In genomic region chr2:103705826-103706225, GRCm38 (mm10) we compare ENCODE assay signal across 13 mouse cellular contexts. TPM values are rescaled to one million over a fixed set of nuclear protein-coding genes. Genes with fewer than 3 reads are reported as not detected.
DNase-seq lines count a peak whose midpoint lies in the region; ATAC-seq and TF ChIP-seq lines count a peak whose summit lies in the region.
"Had no signal": no experiment of that assay in that cellular context is flagged by ENCODE, and none has a peak within 500 bp of the region (broad histone marks: within the 10 kb centered on the region; RNA-seq: fewer than 3 reads in every experiment).

No protein-coding gene starts in this region.

- H3K9me3 ChIP-seq in forebrain, embryonic 16.5 days (ENCODE audit: control insufficient read depth, low read length), result no peaks in the 10 kb centered on the region
- H3K9me3 ChIP-seq in forebrain, postnatal 0 days (ENCODE audit: low read length), result no peaks in the 10 kb centered on the region
- no peaks in the 10 kb centered on the region for H3K9me3 ChIP-seq in hindbrain, embryonic 13.5 days
- no peaks in the 10 kb centered on the region for H3K9me3 ChIP-seq in hindbrain, embryonic 11.5 days (ENCODE audit: control insufficient read depth, low read length)
- H3K9me3 ChIP-seq in hindbrain, postnatal 0 days (ENCODE audit: low read length), result no peaks in the 10 kb centered on the region
- H3K9me3 ChIP-seq: G1E; liver, embryonic 15.5 days; midbrain, embryonic 12.5 days had no signal

- TF ChIP-seq CTCF in forebrain, postnatal 0 days (IDR thresholded peaks at IDR 0.05; ENCODE audit: low read depth), result no peak
- TF ChIP-seq CTCF in hindbrain, postnatal 0 days (IDR thresholded peaks at IDR 0.05; ENCODE audit: low read depth), result no peak

- WGBS in forebrain, embryonic 16.5 days, result 75% methylated on average over 4 of the region's 4 CpGs
- WGBS in forebrain, postnatal 0 days, result 77% methylated on average over 4 of the region's 4 CpGs
- WGBS in hindbrain, embryonic 13.5 days, result 81% methylated on average over 4 of the region's 4 CpGs
- 86% methylated on average over 4 of the region's 4 CpGs for WGBS in hindbrain, embryonic 11.5 days
- WGBS in hindbrain, postnatal 0 days, result 66% methylated on average over 4 of the region's 4 CpGs

- no peak overlapping the region for H3K27ac ChIP-seq in forebrain, embryonic 16.5 days (ENCODE audit: low read length)
- no peak overlapping the region for H3K27ac ChIP-seq in forebrain, postnatal 0 days (ENCODE audit: low read depth, low read length)
- 0 out of 2 replicates have a peak overlapping the region, but pooled peaks have one; percentile 12 for H3K27ac ChIP-seq in hindbrain, embryonic 13.5 days
- no peak overlapping the region for H3K27ac ChIP-seq in hindbrain, embryonic 11.5 days (ENCODE audit: low read depth, low read length)
- H3K27ac ChIP-seq in hindbrain, postnatal 0 days, result no peak overlapping the region
- H3K27ac ChIP-seq: liver, embryonic 15.5 days; midbrain, embryonic 12.5 days had no signal

- DNase-seq in forebrain, postnatal 0 days, result no peak
- no peak for DNase-seq in hindbrain, embryonic 11.5 days (ENCODE audit: low spot score)
- no peak for DNase-seq in hindbrain, postnatal 0 days (ENCODE audit: low spot score)
- DNase-seq in adrenal gland, adult 8-10 months, result no peak
- DNase-seq in left cerebral cortex, adult 11 months (ENCODE audit: low spot score), result no peak
- DNase-seq: spleen, adult 18-20 months; thymus, postnatal 14 days had no signal

- ATAC-seq in forebrain, embryonic 16.5 days, result 0 out of 2 replicates have a peak, but pooled peaks have one; percentile 4
- no peak for ATAC-seq in forebrain, postnatal 0 days
- no peak for ATAC-seq in hindbrain, embryonic 13.5 days (ENCODE audit: low FRiP score)
- no peak for ATAC-seq in hindbrain, embryonic 11.5 days (ENCODE audit: low FRiP score)
- ATAC-seq in common myeloid progenitor, adult 5-6 weeks (replicated peaks; ENCODE audit: low read depth, poor library complexity, severe bottlenecking), result peak; percentile 10; the same call in 1 of the 2 replicates
- peak; percentile 13; the same call in 1 of the 2 replicates for ATAC-seq in hindbrain, postnatal 0 days

- no peak overlapping the region for H3K4me2 ChIP-seq in forebrain, embryonic 16.5 days (ENCODE audit: low read length)
- H3K4me2 ChIP-seq in forebrain, postnatal 0 days (ENCODE audit: low read depth), result no peak overlapping the region
- no peak overlapping the region for H3K4me2 ChIP-seq in hindbrain, embryonic 13.5 days
- no peak overlapping the region for H3K4me2 ChIP-seq in hindbrain, embryonic 11.5 days (replicated peaks; ENCODE audit: low read depth, low read length)
- H3K4me2 ChIP-seq in hindbrain, postnatal 0 days (ENCODE audit: low read depth, low read length), result no peak overlapping the region
- H3K4me2 ChIP-seq: liver, embryonic 15.5 days; midbrain, embryonic 12.5 days had no signal

- H3K9ac ChIP-seq in forebrain, embryonic 16.5 days (replicated peaks; ENCODE audit: low read depth, low read length), result no peak overlapping the region
- H3K9ac ChIP-seq in forebrain, postnatal 0 days, result no peak overlapping the region
- H3K9ac ChIP-seq in hindbrain, embryonic 13.5 days, result no peak overlapping the region; the same call in 1 of the 2 replicates
- H3K9ac ChIP-seq in hindbrain, embryonic 11.5 days (ENCODE audit: low read depth, low read length), result no peak overlapping the region
- H3K9ac ChIP-seq in hindbrain, postnatal 0 days (replicated peaks; ENCODE audit: low read length), result no peak overlapping the region
- H3K9ac ChIP-seq: liver, embryonic 15.5 days; midbrain, embryonic 12.5 days had no signal

- no peaks in the 10 kb centered on the region for H3K36me3 ChIP-seq in forebrain, embryonic 16.5 days (ENCODE audit: control insufficient read depth, insufficient read depth)
- 0 out of 2 replicates have a peak, but pooled peaks cover 4% of the 10 kb centered on the region for H3K36me3 ChIP-seq in forebrain, postnatal 0 days (ENCODE audit: insufficient read depth)
- H3K36me3 ChIP-seq in hindbrain, embryonic 13.5 days, result peaks cover 48% of the 10 kb centered on the region
- H3K36me3 ChIP-seq in hindbrain, embryonic 11.5 days (ENCODE audit: control insufficient read depth, insufficient read depth, low read length), result peaks cover 2% of the 10 kb centered on the region; the same call in 1 of the 2 replicates
- H3K36me3 ChIP-seq in hindbrain, postnatal 0 days (ENCODE audit: insufficient read depth, low read length), result no peaks in the 10 kb centered on the region; the same call in 1 of the 2 replicates
- H3K36me3 ChIP-seq: G1E had no signal

- H3K4me3 ChIP-seq in forebrain, embryonic 16.5 days (replicated peaks; ENCODE audit: low read length), result no peak overlapping the region
- no peak overlapping the region for H3K4me3 ChIP-seq in forebrain, postnatal 0 days (ENCODE audit: low read depth, low read length)
- no peak overlapping the region for H3K4me3 ChIP-seq in hindbrain, embryonic 13.5 days
- no peak overlapping the region for H3K4me3 ChIP-seq in hindbrain, embryonic 11.5 days (ENCODE audit: low read depth, low read length)
- H3K4me3 ChIP-seq in hindbrain, postnatal 0 days (ENCODE audit: low read length), result no peak overlapping the region
- H3K4me3 ChIP-seq: liver, embryonic 15.5 days; midbrain, embryonic 12.5 days had no signal

- no peaks in the 10 kb centered on the region for H3K27me3 ChIP-seq in forebrain, embryonic 16.5 days (replicated peaks; ENCODE audit: control insufficient read depth, insufficient read depth, low read length)
- no peaks in the 10 kb centered on the region for H3K27me3 ChIP-seq in forebrain, postnatal 0 days (ENCODE audit: insufficient read depth, low read length)
- H3K27me3 ChIP-seq in hindbrain, embryonic 13.5 days, result no peaks in the 10 kb centered on the region
- H3K27me3 ChIP-seq in hindbrain, embryonic 11.5 days (ENCODE audit: control insufficient read depth, insufficient read depth, low read length), result no peaks in the 10 kb centered on the region
- H3K27me3 ChIP-seq in hindbrain, postnatal 0 days (ENCODE audit: insufficient read depth, low read length), result no peaks in the 10 kb centered on the region
- H3K27me3 ChIP-seq: liver, embryonic 15.5 days; midbrain, embryonic 12.5 days had no signal

- H3K4me1 ChIP-seq in forebrain, embryonic 16.5 days (replicated peaks; ENCODE audit: control insufficient read depth, insufficient read depth, low read length), result peaks cover 10% of the 10 kb centered on the region
- H3K4me1 ChIP-seq in forebrain, postnatal 0 days (ENCODE audit: insufficient read depth), result no peaks in the 10 kb centered on the region
- H3K4me1 ChIP-seq in hindbrain, embryonic 13.5 days (replicated peaks), result peaks cover 34% of the 10 kb centered on the region
- H3K4me1 ChIP-seq in hindbrain, embryonic 11.5 days (replicated peaks; ENCODE audit: control insufficient read depth, insufficient read depth, low read length), result no peaks in the 10 kb centered on the region
- H3K4me1 ChIP-seq in hindbrain, postnatal 0 days (ENCODE audit: insufficient read depth, low read length), result 0 out of 2 replicates have a peak, but pooled peaks cover 11% of the 10 kb centered on the region

RNA-seq across cellular contexts. Expression of gene Nat10, which starts 55.2 kb away (rescaled TPM):
- polyA plus RNA-seq in forebrain, embryonic 16.5 days (2015; fragmentation: Nextera tagmentation; extraction: Ambion mirVana), result 26.9 and 32.2 TPM in 2 replicates
- 43.5 and 49.2 TPM in 2 replicates for total RNA-seq in forebrain, postnatal 0 days (2014; rRNA removed)
- 11.7 and 13.9 TPM in 2 replicates for polyA plus RNA-seq in forebrain, postnatal 0 days (2015; fragmentation: Nextera tagmentation; extraction: Ambion mirVana)
- polyA plus RNA-seq in hindbrain, embryonic 13.5 days (2015; fragmentation: Nextera tagmentation; extraction: Ambion mirVana), result 18.5 and 19.8 TPM in 2 replicates
- 21.5 and 22.7 TPM in 2 replicates for polyA plus RNA-seq in hindbrain, embryonic 11.5 days (2014; fragmentation: Nextera tagmentation; extraction: Ambion mirVana)
- total RNA-seq in common myeloid progenitor, adult 5-6 weeks (2017), result 50.5 and 53.8 TPM in 2 replicates
- 36.5 and 50.2 TPM in 2 replicates for total RNA-seq in hindbrain, postnatal 0 days (2014; rRNA removed)
- polyA plus RNA-seq in hindbrain, postnatal 0 days (2015; fragmentation: Nextera tagmentation; extraction: Ambion mirVana), result 12.6 and 12.8 TPM in 2 replicates
- total RNA-seq in adrenal gland, adult 8-10 months (2022), result 10 to 100 TPM; 33.8 to 61.8 (median 48.4) TPM

Comparison
In these comparisons a context has a peak if more than half of its experiments do, and no peak if none do; other contexts are left out.
1. ATAC-seq: peak in forebrain, embryonic 16.5 days (single experiment), common myeloid progenitor, adult 5-6 weeks (single experiment) and hindbrain, postnatal 0 days (single experiment); none in forebrain, postnatal 0 days (single experiment), hindbrain, embryonic 13.5 days (single experiment) and hindbrain, embryonic 11.5 days (single experiment).